Mouse (Mus musculus) inflammation-experienced regulatory T-cells (primary cell): ENCODE data around the gene Dazl. TPM values are rescaled to one million over a fixed set of nuclear protein-coding genes. Genes with fewer than 3 reads are reported as not detected.

Source experiments
- polyA plus RNA-seq, 2 experiments: library from polyadenylated mRNA; unstranded; fragments of 100-300 nt; shearing (Covaris generic); gene quantifications; one replicate each; pipeline ENCODE4 v1.2.1; 2017

Gene Dazl
- polyA plus RNA-seq: 1 to 10 TPM in 1 of 2 experiments, under 1 TPM in 1; 0.41 to 1.4 TPM

DNA sequence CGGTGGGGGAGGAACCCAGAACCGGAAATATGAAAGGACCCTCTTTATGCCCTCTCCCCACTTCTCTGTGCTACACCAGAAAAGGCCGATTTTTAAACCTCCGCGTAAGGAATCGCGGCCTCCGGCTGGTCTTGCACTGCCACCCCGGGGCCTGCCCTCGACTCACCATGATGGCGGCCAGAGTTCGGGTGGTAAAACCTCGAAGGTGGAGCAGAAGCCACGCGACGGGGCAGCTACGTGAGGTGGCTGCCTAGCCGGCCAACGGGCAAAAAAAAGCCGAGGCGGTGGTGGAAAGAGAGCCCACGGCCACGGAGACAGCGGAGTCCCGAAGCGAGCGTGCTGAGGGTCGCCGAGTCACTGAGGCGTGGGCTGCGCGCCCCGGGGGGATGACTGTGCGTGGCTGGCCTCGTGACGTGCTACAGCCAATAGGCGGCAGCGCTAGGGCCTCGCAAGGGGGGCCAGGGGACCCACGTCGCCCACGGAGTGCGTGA, at the start of gene Dazl:
TSS of gene Dazl (minus strand) at position 396 of the 491 bp plus-strand sequence.

Other genes starting within 250 kb of the Dazl start
- 100 to 1,000 TPM; 118 to 134 TPM for gene Rftn1, start 103.0 kb downstream of the Dazl start, polyA plus RNA-seq
- 10 to 100 TPM; 45.2 to 45.6 TPM for gene Plcl2, start 215.8 kb upstream of the Dazl start, polyA plus RNA-seq